Mouse (Mus musculus): ENCODE measurements at regions not wholly inside any gene's neighbourhood (a gene's known extent, or its start where the extent isn't known, plus 50 kb on each side); places are given as distances from the start of the nearest gene placed in this dataset.

GRCm38 (mm10) chr15:52990580-52990979 lies 894.1 kb upstream of the Gm7489 start:
- TF ChIP-seq CTCF (IDR thresholded peaks at IDR 0.05; ENCODE audit: borderline replicate concordance, insufficient read depth, low read length) (no peak), POLR2A (IDR thresholded peaks at IDR 0.05; ENCODE audit: low read depth, low read length) (no peak)
